In genomic region chr13:99940601-99941000, GRCm38 (mm10) we compare ENCODE assay signal across 10 mouse cellular contexts. TPM values are rescaled to one million over a fixed set of nuclear protein-coding genes. Genes with fewer than 3 reads are reported as not detected.
DNase-seq lines count a peak whose midpoint lies in the region; ATAC-seq and TF ChIP-seq lines count a peak whose summit lies in the region.
"Had no signal": no experiment of that assay in that cellular context is flagged by ENCODE, and none has a peak within 500 bp of the region (broad histone marks: within the 10 kb centered on the region; RNA-seq: fewer than 3 reads in every experiment).

No protein-coding gene starts in this region.

- no peaks in the 10 kb centered on the region; the same call in 1 of the 2 replicates for H3K36me3 ChIP-seq in embryonic facial prominence, embryonic 11.5 days (replicated peaks; ENCODE audit: control insufficient read depth, insufficient read depth, low read depth, low read length)
- no peaks in the 10 kb centered on the region for H3K36me3 ChIP-seq in neural tube, embryonic 13.5 days
- H3K36me3 ChIP-seq in lung, postnatal 0 days (ENCODE audit: insufficient read depth, low read length), result no peaks in the 10 kb centered on the region
- H3K36me3 ChIP-seq: embryonic facial prominence, embryonic 15.5 days; liver, embryonic 15.5 days had no signal

- no peaks in the 10 kb centered on the region for H3K9me3 ChIP-seq in embryonic facial prominence, embryonic 11.5 days (replicated peaks; ENCODE audit: control insufficient read depth, low read length)
- H3K9me3 ChIP-seq in neural tube, embryonic 13.5 days, result no peaks in the 10 kb centered on the region
- no peaks in the 10 kb centered on the region for H3K9me3 ChIP-seq in lung, postnatal 0 days (ENCODE audit: low read length)
- H3K9me3 ChIP-seq: embryonic facial prominence, embryonic 15.5 days; liver, embryonic 15.5 days had no signal

- no peak for TF ChIP-seq EP300 in lung, postnatal 0 days (IDR thresholded peaks at IDR 0.05)

- no peak for TF ChIP-seq CTCF in lung, postnatal 0 days (IDR thresholded peaks at IDR 0.05)

- ATAC-seq in embryonic facial prominence, embryonic 11.5 days (replicated peaks; ENCODE audit: insufficient number of reproducible peaks, low FRiP score, low TSS enrichment, low read depth), result peak; percentile 85; the same call in 1 of the 2 replicates
- ATAC-seq in neural tube, embryonic 13.5 days (ENCODE audit: low read depth), result peak; percentile 91
- ATAC-seq in monocyte, adult 5-6 weeks (replicated peaks; ENCODE audit: insufficient number of reproducible peaks, low FRiP score, low TSS enrichment, poor library complexity, severe bottlenecking), result no peak
- ATAC-seq in lung, postnatal 0 days, result no peak

- peak; percentile 9 for DNase-seq in WW6 (ENCODE audit: low read depth, low spot score)
- DNase-seq in embryonic facial prominence, embryonic 11.5 days (ENCODE audit: low spot score), result peak; percentile 68
- peak; percentile 56 for DNase-seq in hindlimb bud, embryonic 11.5 days (ENCODE audit: extremely low spot score, low read depth, low spot score)
- DNase-seq in lung, postnatal 0 days (ENCODE audit: low spot score), result no peak
- no peak for DNase-seq in thymus, adult 18-20 months
- DNase-seq in spleen, postnatal 36 days (ENCODE audit: low spot score in 2 of 2), result no peak

- no peak overlapping the region for H3K4me2 ChIP-seq in embryonic facial prominence, embryonic 11.5 days (ENCODE audit: low read depth, low read length)
- no peak overlapping the region for H3K4me2 ChIP-seq in neural tube, embryonic 13.5 days
- no peak overlapping the region for H3K4me2 ChIP-seq in lung, postnatal 0 days (replicated peaks; ENCODE audit: low read depth, low read length)
- H3K4me2 ChIP-seq: embryonic facial prominence, embryonic 15.5 days; liver, embryonic 15.5 days had no signal

- no peak overlapping the region for H3K4me3 ChIP-seq in embryonic facial prominence, embryonic 11.5 days (ENCODE audit: low read depth, low read length)
- H3K4me3 ChIP-seq in neural tube, embryonic 13.5 days, result no peak overlapping the region
- no peak overlapping the region for H3K4me3 ChIP-seq in lung, postnatal 0 days (ENCODE audit: low read depth, low read length)
- H3K4me3 ChIP-seq: embryonic facial prominence, embryonic 15.5 days; liver, embryonic 15.5 days had no signal

- H3K27ac ChIP-seq in embryonic facial prominence, embryonic 11.5 days (replicated peaks; ENCODE audit: low read depth, low read length), result no peak overlapping the region
- peak overlapping the region; percentile 70 for H3K27ac ChIP-seq in neural tube, embryonic 13.5 days (replicated peaks)
- no peak overlapping the region for H3K27ac ChIP-seq in lung, postnatal 0 days (ENCODE audit: low read length)
- H3K27ac ChIP-seq: embryonic facial prominence, embryonic 15.5 days; liver, embryonic 15.5 days had no signal

- 22% methylated on average over 2 of the region's 2 CpGs for WGBS in embryonic facial prominence, embryonic 11.5 days
- 12% methylated on average over 2 of the region's 2 CpGs for WGBS in neural tube, embryonic 13.5 days
- 16% methylated on average over 2 of the region's 2 CpGs for WGBS in lung, postnatal 0 days

- no peaks in the 10 kb centered on the region for H3K4me1 ChIP-seq in embryonic facial prominence, embryonic 11.5 days (ENCODE audit: control insufficient read depth, insufficient read depth, low read length)
- H3K4me1 ChIP-seq in neural tube, embryonic 13.5 days (replicated peaks), result peaks cover 25% of the 10 kb centered on the region
- no peaks in the 10 kb centered on the region for H3K4me1 ChIP-seq in lung, postnatal 0 days (ENCODE audit: insufficient read depth, low read depth, low read length)
- H3K4me1 ChIP-seq: embryonic facial prominence, embryonic 15.5 days; liver, embryonic 15.5 days had no signal

- no peaks in the 10 kb centered on the region for H3K27me3 ChIP-seq in embryonic facial prominence, embryonic 11.5 days (ENCODE audit: control insufficient read depth, insufficient read depth, low read length)
- H3K27me3 ChIP-seq in neural tube, embryonic 13.5 days, result no peaks in the 10 kb centered on the region
- no peaks in the 10 kb centered on the region for H3K27me3 ChIP-seq in lung, postnatal 0 days (replicated peaks; ENCODE audit: insufficient read depth, low read length)
- H3K27me3 ChIP-seq: embryonic facial prominence, embryonic 15.5 days; liver, embryonic 15.5 days had no signal

- no peak overlapping the region for H3K9ac ChIP-seq in embryonic facial prominence, embryonic 11.5 days (replicated peaks; ENCODE audit: low read length)
- no peak overlapping the region for H3K9ac ChIP-seq in neural tube, embryonic 13.5 days
- H3K9ac ChIP-seq in lung, postnatal 0 days (replicated peaks; ENCODE audit: low read depth), result no peak overlapping the region
- H3K9ac ChIP-seq: embryonic facial prominence, embryonic 15.5 days; liver, embryonic 15.5 days had no signal

RNA-seq across cellular contexts. Expression of gene Cartpt, which starts 39.7 kb away (rescaled TPM):
- 4.1 and 7.2 TPM in 2 replicates for polyA plus RNA-seq in embryonic facial prominence, embryonic 11.5 days (2014; fragmentation: Nextera tagmentation; extraction: Ambion mirVana)
- 33.3 and 45.4 TPM in 2 replicates for polyA plus RNA-seq in neural tube, embryonic 13.5 days (2015; fragmentation: Nextera tagmentation; extraction: Ambion mirVana)
- not detected in 3 replicates for total RNA-seq in monocyte, adult 5-6 weeks (2017)
- 0.27 and 0.64 TPM in 2 replicates for polyA plus RNA-seq in lung, postnatal 0 days (2015; fragmentation: Nextera tagmentation; extraction: Ambion mirVana)

Comparison
In these comparisons a context has a peak if more than half of its experiments do, and no peak if none do; other contexts are left out.
1. DNase-seq: peak in WW6 (single experiment), embryonic facial prominence, embryonic 11.5 days (single experiment) and hindlimb bud, embryonic 11.5 days (single experiment); none in lung, postnatal 0 days (single experiment), thymus, adult 18-20 months (0 of 2) and spleen, postnatal 36 days (0 of 2).
2. ATAC-seq: peak in embryonic facial prominence, embryonic 11.5 days (single experiment) and neural tube, embryonic 13.5 days (single experiment); none in monocyte, adult 5-6 weeks (single experiment) and lung, postnatal 0 days (single experiment).